In the genomic region with DNA sequence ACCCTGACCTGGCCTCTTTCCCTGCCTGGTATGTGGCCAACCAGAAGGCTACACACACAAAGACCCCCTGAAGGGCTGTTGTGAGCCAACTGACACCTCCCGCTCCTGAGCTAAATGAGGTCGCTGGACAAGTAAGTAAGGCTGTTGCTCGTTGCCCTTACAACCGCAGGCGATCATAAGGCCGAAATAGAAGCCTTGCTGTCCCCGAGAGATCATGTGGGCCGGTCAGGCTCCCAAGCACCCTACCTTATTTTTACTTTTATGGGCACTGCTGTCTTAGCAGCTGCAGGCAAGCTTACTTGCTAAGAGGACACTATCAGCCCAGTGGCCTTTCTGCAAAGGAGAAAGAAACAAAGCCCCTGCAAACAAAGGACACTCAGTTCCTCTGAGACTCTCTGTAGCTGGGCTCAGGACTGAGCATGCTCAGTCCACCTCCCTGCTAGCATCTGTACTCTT, we compare ENCODE assay signal across 14 mouse cellular contexts. TPM values are rescaled to one million over a fixed set of nuclear protein-coding genes. Genes with fewer than 3 reads are reported as not detected.
A peak's percentile ranks its signal among the peaks of the same experiment; 100 is the strongest.
DNase-seq lines count a peak whose midpoint lies in the region; ATAC-seq and TF ChIP-seq lines count a peak whose summit lies in the region.
"Had no signal": no experiment of that assay in that cellular context is flagged by ENCODE, and none has a peak within 500 bp of the region (broad histone marks: within the 10 kb centered on the region; RNA-seq: fewer than 3 reads in every experiment).

No protein-coding gene starts in this region.

- no peak for TF ChIP-seq CTCF in MEL (IDR thresholded peaks at IDR 0.05 in 2 of 3, conservative IDR thresholded peaks at IDR 0.05 in 1 of 3; ENCODE audit: control insufficient read depth in 1 of 3, insufficient read depth in 1 of 3, low read depth in 2 of 3, low read length in 3 of 3, poor library complexity in 1 of 3, severe bottlenecking in 1 of 3)

- intact Hi-C loops in left cerebral cortex, postnatal 4 days (cut with DNase I) = no loop called here

- no peak overlapping the region for H3K9ac ChIP-seq in MEL (ENCODE audit: control insufficient read depth, low read depth, low read length, poor library complexity, severe bottlenecking)
- H3K9ac ChIP-seq in embryonic facial prominence, embryonic 11.5 days (replicated peaks; ENCODE audit: low read length) = 0 out of 2 replicates have a peak overlapping the region, but pooled peaks have one; percentile 7
- H3K9ac ChIP-seq in hindbrain, embryonic 11.5 days (ENCODE audit: low read depth, low read length) = peak overlapping the region; percentile 24
- 0 out of 2 replicates have a peak overlapping the region, but pooled peaks have one; percentile 30 for H3K9ac ChIP-seq in midbrain, embryonic 16.5 days (ENCODE audit: low read depth, low read length)
- H3K9ac ChIP-seq: limb, embryonic 15.5 days had no signal

- no peak overlapping the region; the same call in 1 of the 2 replicates for H3K4me2 ChIP-seq in embryonic facial prominence, embryonic 11.5 days (ENCODE audit: low read depth, low read length)
- H3K4me2 ChIP-seq in hindbrain, embryonic 11.5 days (replicated peaks; ENCODE audit: low read depth, low read length) = peak overlapping the region; percentile 4; the same call in 1 of the 2 replicates
- no peak overlapping the region for H3K4me2 ChIP-seq in midbrain, embryonic 16.5 days (ENCODE audit: low read length)
- H3K4me2 ChIP-seq: limb, embryonic 15.5 days had no signal

- no peaks in the 10 kb centered on the region for H3K9me3 ChIP-seq in MEL (replicated peaks; ENCODE audit: insufficient read depth, low read length)
- H3K9me3 ChIP-seq in embryonic facial prominence, embryonic 11.5 days (replicated peaks; ENCODE audit: control insufficient read depth, low read length) = no peaks in the 10 kb centered on the region
- H3K9me3 ChIP-seq in hindbrain, embryonic 11.5 days (ENCODE audit: control insufficient read depth, low read length) = no peaks in the 10 kb centered on the region
- H3K9me3 ChIP-seq in midbrain, embryonic 16.5 days (replicated peaks; ENCODE audit: control insufficient read depth, low read length, poor library complexity, severe bottlenecking) = no peaks in the 10 kb centered on the region
- H3K9me3 ChIP-seq: limb, embryonic 15.5 days had no signal

- WGBS in embryonic facial prominence, embryonic 11.5 days = 8% methylated on average over 8 of the region's 8 CpGs
- 10% methylated on average over 8 of the region's 8 CpGs for WGBS in hindbrain, embryonic 11.5 days
- 8% methylated on average over 8 of the region's 8 CpGs for WGBS in midbrain, embryonic 16.5 days

- ATAC-seq in embryonic facial prominence, embryonic 11.5 days (replicated peaks; ENCODE audit: insufficient number of reproducible peaks, low FRiP score, low TSS enrichment, low read depth) = peak; percentile 59; the same call in 1 of the 2 replicates
- ATAC-seq in hindbrain, embryonic 11.5 days (ENCODE audit: low FRiP score) = peak; percentile 71; the same call in 1 of the 2 replicates
- ATAC-seq in midbrain, embryonic 16.5 days = peak; percentile 80; the same call in 1 of the 2 replicates
- no peak for ATAC-seq in monocyte, adult 5-6 weeks (replicated peaks; ENCODE audit: insufficient number of reproducible peaks, low FRiP score, low TSS enrichment, poor library complexity, severe bottlenecking)
- ATAC-seq: activated CD4-positive, CD25-positive, alpha-beta regulatory T cell, adult 4 months had no signal

- H3K4me3 ChIP-seq in MEL (ENCODE audit: control insufficient read depth in 1 of 2, insufficient read depth in 1 of 2, low read depth in 2 of 2, low read length in 2 of 2) = no peak overlapping the region
- H3K4me3 ChIP-seq in embryonic facial prominence, embryonic 11.5 days (ENCODE audit: low read depth, low read length) = no peak overlapping the region
- H3K4me3 ChIP-seq in hindbrain, embryonic 11.5 days (ENCODE audit: low read depth, low read length) = no peak overlapping the region
- no peak overlapping the region for H3K4me3 ChIP-seq in midbrain, embryonic 16.5 days (ENCODE audit: low read depth, low read length)
- H3K4me3 ChIP-seq: limb, embryonic 15.5 days had no signal

- no peak for TF ChIP-seq POLR2A in MEL (IDR thresholded peaks at IDR 0.05; ENCODE audit: control insufficient read depth in 1 of 2, insufficient read depth in 1 of 2, low read depth in 1 of 2, low read length in 2 of 2, poor library complexity in 1 of 2)

- no peak for DNase-seq in MEL (ENCODE audit: low read depth, low spot score)
- DNase-seq in embryonic facial prominence, embryonic 11.5 days (ENCODE audit: low spot score) = peak; percentile 39
- DNase-seq in hindbrain, embryonic 11.5 days (ENCODE audit: low spot score) = peak; percentile 63
- DNase-seq in thymus, postnatal 25 days = no peak
- no peak for DNase-seq in left cerebral cortex, postnatal 4 days
- no peak for DNase-seq in spleen, postnatal 10 days (ENCODE audit: low spot score in 2 of 2)
- DNase-seq: cerebellum, adult 18-20 months; kidney, postnatal 14 days; lung, postnatal 4 days had no signal

- H3K4me1 ChIP-seq in MEL (ENCODE audit: control insufficient read depth in 1 of 2, insufficient read depth in 2 of 2, low read length in 2 of 2) = peaks cover 0 to 7% of the 10 kb centered on the region in 2 experiments; a peak in 2 of 4 replicates
- H3K4me1 ChIP-seq in embryonic facial prominence, embryonic 11.5 days (ENCODE audit: control insufficient read depth, insufficient read depth, low read length) = no peaks in the 10 kb centered on the region
- peaks cover 3% of the 10 kb centered on the region; the same call in 1 of the 2 replicates for H3K4me1 ChIP-seq in hindbrain, embryonic 11.5 days (replicated peaks; ENCODE audit: control insufficient read depth, insufficient read depth, low read length)
- H3K4me1 ChIP-seq in midbrain, embryonic 16.5 days (ENCODE audit: control insufficient read depth, insufficient read depth, low read length) = peaks cover 7% of the 10 kb centered on the region
- H3K4me1 ChIP-seq: limb, embryonic 15.5 days had no signal

- H3K79me2 ChIP-seq in MEL (ENCODE audit: control insufficient read depth, insufficient read depth, low read length, poor library complexity) = no peaks in the 10 kb centered on the region

- TF ChIP-seq EP300 in MEL (IDR thresholded peaks at IDR 0.05; ENCODE audit: low read depth in 1 of 2, low read length in 2 of 2) = no peak

- H3K27me3 ChIP-seq in MEL (ENCODE audit: control insufficient read depth in 1 of 2, insufficient read depth in 2 of 2, low read length in 2 of 2) = no peaks in the 10 kb centered on the region
- no peaks in the 10 kb centered on the region for H3K27me3 ChIP-seq in embryonic facial prominence, embryonic 11.5 days (ENCODE audit: control insufficient read depth, insufficient read depth, low read length)
- no peaks in the 10 kb centered on the region for H3K27me3 ChIP-seq in hindbrain, embryonic 11.5 days (ENCODE audit: control insufficient read depth, insufficient read depth, low read length)
- no peaks in the 10 kb centered on the region for H3K27me3 ChIP-seq in midbrain, embryonic 16.5 days (ENCODE audit: control insufficient read depth, insufficient read depth, low read depth, low read length)
- H3K27me3 ChIP-seq: limb, embryonic 15.5 days had no signal

- no peak for TF ChIP-seq RAD21 in MEL (IDR thresholded peaks at IDR 0.05; ENCODE audit: low read depth, low read length)

- H3K27ac ChIP-seq in MEL (ENCODE audit: control insufficient read depth, low read depth, low read length) = no peak overlapping the region
- no peak overlapping the region for H3K27ac ChIP-seq in embryonic facial prominence, embryonic 11.5 days (replicated peaks; ENCODE audit: low read depth, low read length)
- peak overlapping the region; percentile 72 for H3K27ac ChIP-seq in hindbrain, embryonic 11.5 days (ENCODE audit: low read depth, low read length)
- H3K27ac ChIP-seq in midbrain, embryonic 16.5 days (ENCODE audit: low read length) = peak overlapping the region; percentile 19; the same call in 1 of the 2 replicates
- H3K27ac ChIP-seq: limb, embryonic 15.5 days had no signal

- H3K36me3 ChIP-seq in MEL (ENCODE audit: control insufficient read depth in 1 of 2, insufficient read depth in 2 of 2, low read length in 2 of 2) = peaks cover 0 to 5% of the 10 kb centered on the region in 2 experiments; a peak in 1 of 4 replicates
- H3K36me3 ChIP-seq in embryonic facial prominence, embryonic 11.5 days (replicated peaks; ENCODE audit: control insufficient read depth, insufficient read depth, low read depth, low read length) = no peaks in the 10 kb centered on the region
- H3K36me3 ChIP-seq in hindbrain, embryonic 11.5 days (ENCODE audit: control insufficient read depth, insufficient read depth, low read length) = no peaks in the 10 kb centered on the region
- peaks cover 2% of the 10 kb centered on the region; the same call in 1 of the 2 replicates for H3K36me3 ChIP-seq in midbrain, embryonic 16.5 days (ENCODE audit: control insufficient read depth, insufficient read depth, low read length)
- H3K36me3 ChIP-seq: limb, embryonic 15.5 days had no signal

TF ChIP-seq in MEL, 35 proteins besides CTCF, POLR2A, EP300 and RAD21 (continues in another document):
- no peak for TF ChIP-seq MEF2A (IDR thresholded peaks at IDR 0.05; ENCODE audit: extremely low read depth, insufficient replicate concordance, low read depth, low read length, poor library complexity, severe bottlenecking)
- no peak for TF ChIP-seq NELFE (IDR thresholded peaks at IDR 0.05; ENCODE audit: low read depth, low read length)
- no peak for TF ChIP-seq ETS1 (IDR thresholded peaks at IDR 0.05; ENCODE audit: low read depth, low read length)
- TF ChIP-seq CHD1 (IDR thresholded peaks at IDR 0.05; ENCODE audit: low read depth, low read length) = no peak

RNA-seq across cellular contexts. Expression of a gene that starts 17.3 kb away (rescaled TPM):
- not detected in 2 replicates for total RNA-seq in MEL (2012; rRNA removed)
- polyA plus RNA-seq in MEL (2012; ENCODE audit: insufficient read depth in 1 of 2, insufficient read length in 2 of 2, low read depth in 1 of 2, low replicate concordance in 2 of 2, missing spikeins in 1 of 2) = not detected
- not detected in 2 replicates for polyA plus RNA-seq in embryonic facial prominence, embryonic 11.5 days (2014; fragmentation: Nextera tagmentation; extraction: Ambion mirVana)
- not detected in 2 replicates for polyA plus RNA-seq in hindbrain, embryonic 11.5 days (2014; fragmentation: Nextera tagmentation; extraction: Ambion mirVana)
- polyA plus RNA-seq in midbrain, embryonic 16.5 days (2015; fragmentation: Nextera tagmentation; extraction: Ambion mirVana) = not detected in 2 replicates
- not detected in 3 replicates for total RNA-seq in monocyte, adult 5-6 weeks (2017)
- not detected for total RNA-seq in left cerebral cortex, postnatal 4 days (2021)
- polyA plus RNA-seq: activated CD4-positive, CD25-positive, alpha-beta regulatory T cell, adult 4 months; heart, postnatal 0 days; limb, embryonic 15.5 days had no signal

RNA-seq across cellular contexts. Expression of a gene that starts 49.6 kb away (rescaled TPM):
- 3.2 and 7.9 TPM in 2 replicates for total RNA-seq in MEL (2012; rRNA removed)
- polyA plus RNA-seq in MEL (2012; ENCODE audit: insufficient read depth in 1 of 2, insufficient read length in 2 of 2, low read depth in 1 of 2, low replicate concordance in 2 of 2, missing spikeins in 1 of 2) = 1 to 10 TPM in 1 of 2 experiments, not detected in 1; 2.8 TPM
- polyA plus RNA-seq in embryonic facial prominence, embryonic 11.5 days (2014; fragmentation: Nextera tagmentation; extraction: Ambion mirVana) = 4.4 and 5.4 TPM in 2 replicates
- 15.6 and 16.8 TPM in 2 replicates for polyA plus RNA-seq in hindbrain, embryonic 11.5 days (2014; fragmentation: Nextera tagmentation; extraction: Ambion mirVana)
- 46.2 and 47.0 TPM in 2 replicates for polyA plus RNA-seq in midbrain, embryonic 16.5 days (2015; fragmentation: Nextera tagmentation; extraction: Ambion mirVana)
- total RNA-seq in monocyte, adult 5-6 weeks (2017) = 2.0 TPM in 1 of 3 replicates, not detected in the others
- total RNA-seq in left cerebral cortex, postnatal 4 days (2021) = 10 to 100 TPM; 89.8 to 95.8 TPM
- polyA plus RNA-seq: activated CD4-positive, CD25-positive, alpha-beta regulatory T cell, adult 4 months had no signal

Comparison
In these comparisons a context has a peak if more than half of its experiments do, and no peak if none do; other contexts are left out.
1. DNase-seq: peak in embryonic facial prominence, embryonic 11.5 days (single experiment) and hindbrain, embryonic 11.5 days (single experiment); none in MEL (single experiment), thymus, postnatal 25 days (single experiment), left cerebral cortex, postnatal 4 days (single experiment) and spleen, postnatal 10 days (0 of 2).
2. H3K27ac ChIP-seq: peak in hindbrain, embryonic 11.5 days (single experiment) and midbrain, embryonic 16.5 days (single experiment); none in MEL (single experiment) and embryonic facial prominence, embryonic 11.5 days (single experiment).